22 mouse cellular contexts compared by ENCODE assay signal in genomic region chr2:103965391-103965790, GRCm38 (mm10). TPM values are rescaled to one million over a fixed set of nuclear protein-coding genes. Genes with fewer than 3 reads are reported as not detected.
DNase-seq lines count a peak whose midpoint lies in the region; ATAC-seq and TF ChIP-seq lines count a peak whose summit lies in the region.
"Had no signal": no experiment of that assay in that cellular context is flagged by ENCODE, and none has a peak within 500 bp of the region (broad histone marks: within the 10 kb centered on the region; RNA-seq: fewer than 3 reads in every experiment).

No protein-coding gene starts in this region.

- peak overlapping the region; percentile 61 for H3K4me2 ChIP-seq in liver, embryonic 14.5 days (ENCODE audit: low read depth)
- H3K4me2 ChIP-seq: forebrain, embryonic 15.5 days; heart, embryonic 11.5 days; intestine, embryonic 15.5 days; kidney, embryonic 15.5 days; limb, embryonic 15.5 days; midbrain, embryonic 13.5 days; neural tube, embryonic 12.5 days had no signal

- TF ChIP-seq POLR2A in MEL (IDR thresholded peaks at IDR 0.05; ENCODE audit: control insufficient read depth in 1 of 2, insufficient read depth in 1 of 2, low read depth in 1 of 2, low read length in 2 of 2, poor library complexity in 1 of 2): 0 out of 4 replicates have a peak, but pooled peaks of 1 of the 2 experiments have one; percentile 26
- no peak for TF ChIP-seq POLR2A in kidney, adult 2 months (IDR thresholded peaks at IDR 0.05; ENCODE audit: low read depth, low read length)

- no peak for ATAC-seq in erythroblast, adult 5-6 weeks (replicated peaks; ENCODE audit: low FRiP score, poor library complexity, severe bottlenecking)
- ATAC-seq in liver, embryonic 14.5 days (ENCODE audit: insufficient read depth): no peak
- peak; percentile 39 for ATAC-seq in megakaryocyte-erythroid progenitor cell, adult 5-6 weeks (replicated peaks; ENCODE audit: low FRiP score, low TSS enrichment, poor library complexity, severe bottlenecking)
- ATAC-seq: forebrain, embryonic 15.5 days; hindbrain, embryonic 16.5 days; intestine, embryonic 15.5 days; midbrain, embryonic 13.5 days had no signal

- H3K79me2 ChIP-seq in MEL (ENCODE audit: control insufficient read depth, insufficient read depth, low read length, poor library complexity): peaks cover 83% of the 10 kb centered on the region

- WGBS in liver, embryonic 14.5 days (ENCODE audit: insufficient replicate concordance): 70% methylated on average over 3 of the region's 3 CpGs
- 93% methylated on average over 3 of the region's 3 CpGs for WGBS in kidney, adult 2 months

- H3K36me3 ChIP-seq in erythroblast, embryonic 14.5 days (ENCODE audit: control insufficient read depth): peaks cover 91% of the 10 kb centered on the region
- peaks cover 0 to 59% of the 10 kb centered on the region in 2 experiments; a peak in 2 of 4 replicates for H3K36me3 ChIP-seq in MEL (ENCODE audit: control insufficient read depth in 1 of 2, insufficient read depth in 2 of 2, low read length in 2 of 2)
- peaks cover 68% of the 10 kb centered on the region for H3K36me3 ChIP-seq in liver, embryonic 14.5 days (replicated peaks; ENCODE audit: control insufficient read depth, insufficient read depth, low read depth)
- no peaks in the 10 kb centered on the region for H3K36me3 ChIP-seq in kidney, adult 2 months (ENCODE audit: control insufficient read depth, insufficient read depth, low read length)
- H3K36me3 ChIP-seq: forebrain, embryonic 15.5 days; hindbrain, embryonic 10.5 days; intestine, embryonic 15.5 days; kidney, embryonic 15.5 days; limb, embryonic 15.5 days; midbrain, embryonic 13.5 days; neural tube, embryonic 12.5 days had no signal

- H3K27ac ChIP-seq in MEL (ENCODE audit: control insufficient read depth, low read depth, low read length): peak overlapping the region; percentile 65
- peak overlapping the region; percentile 70 for H3K27ac ChIP-seq in liver, embryonic 14.5 days
- H3K27ac ChIP-seq in kidney, adult 2 months (ENCODE audit: insufficient read depth, low read depth, low read length): no peak overlapping the region
- H3K27ac ChIP-seq: forebrain, embryonic 15.5 days; hindbrain, embryonic 10.5 days; intestine, embryonic 15.5 days; kidney, embryonic 15.5 days; limb, embryonic 15.5 days; midbrain, embryonic 13.5 days; neural tube, embryonic 12.5 days had no signal

- H3K27me3 ChIP-seq in erythroblast, embryonic 14.5 days (ENCODE audit: control insufficient read depth): peaks cover 1% of the 10 kb centered on the region; the same call in 1 of the 2 replicates
- H3K27me3 ChIP-seq in MEL (ENCODE audit: control insufficient read depth in 1 of 2, insufficient read depth in 2 of 2, low read length in 2 of 2): no peaks in the 10 kb centered on the region
- no peaks in the 10 kb centered on the region for H3K27me3 ChIP-seq in liver, embryonic 14.5 days (ENCODE audit: control insufficient read depth, insufficient read depth, low read length)
- peaks cover under 1% of the 10 kb centered on the region for H3K27me3 ChIP-seq in kidney, adult 2 months (replicated peaks; ENCODE audit: control insufficient read depth, insufficient read depth, low read length)
- H3K27me3 ChIP-seq: forebrain, embryonic 15.5 days; neural tube, embryonic 12.5 days had no signal

- no peak; the same call in 1 of the 2 replicates for TF ChIP-seq RAD21 in MEL (IDR thresholded peaks at IDR 0.05; ENCODE audit: low read depth, low read length)

- no peaks in the 10 kb centered on the region for H3K9me3 ChIP-seq in erythroblast, embryonic 14.5 days (ENCODE audit: control insufficient read depth, low read length)
- H3K9me3 ChIP-seq in MEL (replicated peaks; ENCODE audit: insufficient read depth, low read length): no peaks in the 10 kb centered on the region
- no peaks in the 10 kb centered on the region for H3K9me3 ChIP-seq in liver, embryonic 14.5 days (ENCODE audit: control insufficient read depth, low read length)
- H3K9me3 ChIP-seq: forebrain, embryonic 15.5 days; hindbrain, embryonic 10.5 days; intestine, embryonic 15.5 days; kidney, embryonic 15.5 days; limb, embryonic 15.5 days; midbrain, embryonic 13.5 days; neural tube, embryonic 12.5 days had no signal

- TF ChIP-seq EP300 in MEL (IDR thresholded peaks at IDR 0.05; ENCODE audit: low read depth in 1 of 2, low read length in 2 of 2): peak; percentile 23 to 41; a peak in 1 of 4 replicates
- no peak for TF ChIP-seq EP300 in liver, embryonic 14.5 days (IDR thresholded peaks at IDR 0.05; ENCODE audit: low read depth)

- peak overlapping the region; percentile 26 for H3K4me3 ChIP-seq in erythroblast, embryonic 14.5 days (replicated peaks)
- H3K4me3 ChIP-seq in MEL (ENCODE audit: control insufficient read depth in 1 of 2, insufficient read depth in 1 of 2, low read depth in 2 of 2, low read length in 2 of 2): no peak overlapping the region
- peak overlapping the region in 1 of 2 experiments; percentile 2; a peak in 1 of 4 replicates for H3K4me3 ChIP-seq in liver, embryonic 14.5 days (ENCODE audit: insufficient read depth in 1 of 2, low read depth in 2 of 2, low read length in 2 of 2)
- H3K4me3 ChIP-seq in kidney, adult 2 months (ENCODE audit: insufficient read depth, low read depth, low read length): no peak overlapping the region
- H3K4me3 ChIP-seq: forebrain, embryonic 15.5 days; hindbrain, embryonic 10.5 days; intestine, embryonic 15.5 days; kidney, embryonic 15.5 days; limb, embryonic 15.5 days; midbrain, embryonic 13.5 days; neural tube, embryonic 12.5 days had no signal

- peak overlapping the region; percentile 11; the same call in 1 of the 2 replicates for H3K9ac ChIP-seq in MEL (ENCODE audit: control insufficient read depth, low read depth, low read length, poor library complexity, severe bottlenecking)
- peak overlapping the region; percentile 43 for H3K9ac ChIP-seq in liver, embryonic 14.5 days (replicated peaks)
- H3K9ac ChIP-seq: forebrain, embryonic 15.5 days; intestine, embryonic 15.5 days; kidney, embryonic 15.5 days; limb, embryonic 15.5 days; midbrain, embryonic 13.5 days; neural tube, embryonic 12.5 days had no signal

- H3K4me1 ChIP-seq in erythroblast, embryonic 14.5 days (ENCODE audit: control insufficient read depth): peaks cover 83% of the 10 kb centered on the region
- peaks cover 33 to 50% of the 10 kb centered on the region in 2 experiments for H3K4me1 ChIP-seq in MEL (ENCODE audit: control insufficient read depth in 1 of 2, insufficient read depth in 2 of 2, low read length in 2 of 2)
- H3K4me1 ChIP-seq in liver, embryonic 14.5 days (replicated peaks; ENCODE audit: control insufficient read depth in 2 of 2, insufficient read depth in 2 of 2, low read length in 1 of 2): peaks cover 58 to 60% of the 10 kb centered on the region in 2 experiments
- no peaks in the 10 kb centered on the region for H3K4me1 ChIP-seq in kidney, adult 2 months (ENCODE audit: control insufficient read depth, insufficient read depth, low read length)

- DNase-seq in MEL (ENCODE audit: low read depth, low spot score): peak; percentile 83
- DNase-seq in liver, embryonic 14.5 days (ENCODE audit: low read depth in 3 of 3, low spot score in 3 of 3): no peak
- no peak for DNase-seq in kidney, adult 2 months
- no peak for DNase-seq in adrenal gland, postnatal 36 days
- DNase-seq: cerebellum, adult 18-20 months; cerebellum, postnatal 14 days; kidney, postnatal 4 days; left cerebral cortex, postnatal 4 days; lung, postnatal 4 days; thymus, postnatal 36 days had no signal

- TF ChIP-seq CTCF in MEL (IDR thresholded peaks at IDR 0.05 in 2 of 3, conservative IDR thresholded peaks at IDR 0.05 in 1 of 3; ENCODE audit: control insufficient read depth in 1 of 3, insufficient read depth in 1 of 3, low read depth in 2 of 3, low read length in 3 of 3, poor library complexity in 1 of 3, severe bottlenecking in 1 of 3): no peak
- no peak for TF ChIP-seq CTCF in liver, embryonic 14.5 days (IDR thresholded peaks at IDR 0.05; ENCODE audit: low read depth)
- TF ChIP-seq CTCF in kidney, adult 2 months (conservative IDR thresholded peaks at IDR 0.05; ENCODE audit: insufficient read depth, insufficient read length, low read depth, low read length): no peak

TF ChIP-seq in MEL, 35 proteins besides CTCF, POLR2A, EP300 and RAD21:
- TF ChIP-seq RCOR1 (IDR thresholded peaks at IDR 0.05; ENCODE audit: low read depth, low read length) (no peak), MAZ (IDR thresholded peaks at IDR 0.05; ENCODE audit: low read depth, low read length) (no peak), POLR2AphosphoS2 (IDR thresholded peaks at IDR 0.05; ENCODE audit: low read length) (no peak), MEF2A (IDR thresholded peaks at IDR 0.05; ENCODE audit: extremely low read depth, insufficient replicate concordance, low read depth, low read length, poor library complexity, severe bottlenecking) (0 out of 2 replicates have a peak, but pooled peaks have one; percentile 18), SMC3 (IDR thresholded peaks at IDR 0.05; ENCODE audit: low read depth, low read length) (peak; percentile 8; the same call in 1 of the 2 replicates), TCF12 (IDR thresholded peaks at IDR 0.05; ENCODE audit: low read depth, low read length) (peak; percentile 59), ETS1 (IDR thresholded peaks at IDR 0.05; ENCODE audit: low read depth, low read length) (peak; percentile 69), MYC (IDR thresholded peaks at IDR 0.05; ENCODE audit: low read depth, low read length) (0 out of 2 replicates have a peak, but pooled peaks have one; percentile 39), SIN3A (IDR thresholded peaks at IDR 0.05; ENCODE audit: low read length) (peak; percentile 60; the same call in 1 of the 2 replicates), TBP (IDR thresholded peaks at IDR 0.05; ENCODE audit: low read depth, low read length) (peak; percentile 36; the same call in 1 of the 2 replicates), TAL1 (IDR thresholded peaks at IDR 0.05; ENCODE audit: low read length) (peak; percentile 18; the same call in 1 of the 2 replicates)

RNA-seq across cellular contexts. Expression of gene Lmo2, which starts 7.6 kb away (rescaled TPM):
- polyA plus RNA-seq in erythroblast, embryonic 14.5 days (2012): 141 and 161 TPM in 2 replicates
- total RNA-seq in erythroblast, adult 5-6 weeks (2015; ENCODE audit: low replicate concordance): 827 TPM in 2 replicates
- total RNA-seq in erythroblast, adult 5-6 weeks (2017; ENCODE audit: low replicate concordance): 564 and 619 TPM in 2 replicates
- 258 and 278 TPM in 2 replicates for total RNA-seq in MEL (2012; rRNA removed)
- 100 to 1,000 TPM in 1 of 2 experiments, 10 to 100 TPM in 1; 96.2 to 184 TPM for polyA plus RNA-seq in MEL (2012; ENCODE audit: insufficient read depth in 1 of 2, insufficient read length in 2 of 2, low read depth in 1 of 2, low replicate concordance in 2 of 2, missing spikeins in 1 of 2)
- 108 and 152 TPM in 2 replicates for polyA plus RNA-seq in liver, embryonic 14.5 days (2012; rRNA removed)
- 143 and 165 TPM in 2 replicates for polyA plus RNA-seq in liver, embryonic 14.5 days (2014; fragmentation: Nextera tagmentation; extraction: Ambion mirVana)
- 386 and 431 TPM in 2 replicates for total RNA-seq in megakaryocyte-erythroid progenitor cell, adult 5-6 weeks (2014; fragmentation: Nextera tagmentation)
- 391 and 392 TPM in 2 replicates for total RNA-seq in megakaryocyte-erythroid progenitor cell, adult 5-6 weeks (2017)
- 18.5 and 20.8 TPM in 2 replicates for polyA plus RNA-seq in kidney, adult 2 months (2012; rRNA removed)
- total RNA-seq in adrenal gland, postnatal 36 days (2021): 10 to 100 TPM; 27.9 to 32.2 TPM
